Mouse (Mus musculus): ENCODE measurements at regions not wholly inside any gene's neighbourhood (a gene's known extent, or its start where the extent isn't known, plus 50 kb on each side); places are given as distances from the start of the nearest gene placed in this dataset.

DNA sequence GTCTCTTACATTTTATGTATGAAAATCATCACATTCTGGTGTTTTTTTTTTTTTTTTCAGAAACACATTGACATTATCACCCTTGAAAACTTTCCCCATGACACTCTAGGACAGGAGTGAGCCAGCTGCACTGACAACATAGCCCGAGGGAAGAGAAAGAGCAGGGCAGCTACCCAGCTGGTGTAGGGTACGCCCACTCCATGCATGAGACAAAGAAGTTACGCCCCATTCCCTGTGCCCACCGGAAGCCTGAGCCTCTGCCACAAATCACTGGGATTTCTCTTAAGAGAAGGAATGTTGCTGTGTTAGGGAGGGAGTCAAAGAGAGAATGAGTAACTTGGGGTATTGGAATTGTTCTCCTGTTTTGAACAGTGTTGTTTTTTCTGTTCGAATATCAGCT, 149.5 kb downstream of the Rsl24d1 start:
- Histone ChIP-seq H3K9me3 (ENCODE audit: low read length) (no peaks in the 10 kb centered on the region), H3K4me2 (ENCODE audit: low read depth, low read length) (no peak overlapping the region), H3K4me1 (ENCODE audit: insufficient read depth, low read length) (no peaks in the 10 kb centered on the region), H3K9ac (replicated peaks; ENCODE audit: low read length) (no peak overlapping the region), H3K4me3 (ENCODE audit: low read length) (no peak overlapping the region), H3K27ac (no peak overlapping the region), H3K36me3 (ENCODE audit: insufficient read depth, low read length) (no peaks in the 10 kb centered on the region), H3K27me3 (ENCODE audit: insufficient read depth, low read length) (0 out of 2 replicates have a peak, but pooled peaks cover 3% of the 10 kb centered on the region)
- TF ChIP-seq CTCF (IDR thresholded peaks at IDR 0.05; ENCODE audit: low read depth) = no peak
- ATAC-seq (peak; percentile 35; the same call in 1 of the 2 replicates), DNase-seq (ENCODE audit: low spot score) (no peak)
- 25% methylated on average over 5 of the region's 5 CpGs for WGBS

DNA sequence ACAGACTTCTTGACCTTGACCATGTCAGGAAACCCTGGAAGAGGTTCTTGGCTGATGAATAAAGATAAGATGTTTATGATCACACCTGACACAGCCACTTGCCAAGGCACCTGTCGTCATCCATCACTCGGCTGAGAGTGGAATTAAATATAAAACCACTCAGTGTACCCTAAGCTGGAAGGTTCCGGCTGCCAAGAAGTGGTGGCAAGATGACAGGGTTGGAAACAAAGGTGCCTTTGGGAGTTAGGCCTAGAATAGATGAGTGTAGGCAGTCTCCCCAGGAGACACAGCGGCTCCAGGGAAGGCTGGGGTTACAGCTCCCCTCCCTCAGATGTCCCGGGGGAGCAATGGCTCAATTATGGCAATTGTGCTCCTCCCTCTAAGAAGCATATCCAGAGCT, 157.0 kb downstream of the Rsl24d1 start:
- Histone ChIP-seq H3K4me1 (ENCODE audit: insufficient read depth, low read length) (0 out of 2 replicates have a peak, but pooled peaks cover 3% of the 10 kb centered on the region), H3K4me2 (ENCODE audit: low read depth, low read length) (no peak overlapping the region), H3K36me3 (ENCODE audit: insufficient read depth, low read length) (no peaks in the 10 kb centered on the region), H3K9me3 (ENCODE audit: low read length) (no peaks in the 10 kb centered on the region), H3K27me3 (ENCODE audit: insufficient read depth, low read length) (0 out of 2 replicates have a peak, but pooled peaks cover 3% of the 10 kb centered on the region), H3K27ac (no peak overlapping the region), H3K9ac (replicated peaks; ENCODE audit: low read length) (no peak overlapping the region), H3K4me3 (ENCODE audit: low read length) (no peak overlapping the region)
- DNase-seq (ENCODE audit: low spot score) = no peak
- TF ChIP-seq CTCF (IDR thresholded peaks at IDR 0.05; ENCODE audit: low read depth) = no peak
- WGBS = 66% methylated on average over 5 of the region's 5 CpGs
- ATAC-seq = peak; percentile 38; the same call in 1 of the 2 replicates

GRCm38 (mm10) chr9:73272614-73273013, 159.4 kb downstream of the Rsl24d1 start:
- DNase-seq (ENCODE audit: low spot score) = no peak

GRCm38 (mm10) chr9:73273681-73274080, 160.5 kb downstream of the Rsl24d1 start:
- no peak for DNase-seq (ENCODE audit: low spot score)
- H3K27ac ChIP-seq = no peak overlapping the region
- TF ChIP-seq CTCF (IDR thresholded peaks at IDR 0.05; ENCODE audit: low read depth) = no peak
- H3K4me3 ChIP-seq (ENCODE audit: low read length) = no peak overlapping the region
- H3K9me3 ChIP-seq (ENCODE audit: low read length) = no peaks in the 10 kb centered on the region
- H3K4me1 ChIP-seq (ENCODE audit: insufficient read depth, low read length) = 0 out of 2 replicates have a peak, but pooled peaks cover 3% of the 10 kb centered on the region
- H3K4me2 ChIP-seq (ENCODE audit: low read depth, low read length) = no peak overlapping the region
- no peaks in the 10 kb centered on the region for H3K27me3 ChIP-seq (ENCODE audit: insufficient read depth, low read length)
- WGBS = 74% methylated on average over 4 of the region's 4 CpGs
- no peak overlapping the region for H3K9ac ChIP-seq (replicated peaks; ENCODE audit: low read length)
- H3K36me3 ChIP-seq (ENCODE audit: insufficient read depth, low read length) = no peaks in the 10 kb centered on the region
- no peak for ATAC-seq

More at GRCm38 (mm10) chr9:73272614-73273013, 159.4 kb downstream of the Rsl24d1 start:
- WGBS = 72% methylated on average over 2 of the region's 2 CpGs
- no peaks in the 10 kb centered on the region for H3K36me3 ChIP-seq (ENCODE audit: insufficient read depth, low read length)
- no peak for TF ChIP-seq CTCF (IDR thresholded peaks at IDR 0.05; ENCODE audit: low read depth)
- no peak overlapping the region for H3K9ac ChIP-seq (replicated peaks; ENCODE audit: low read length)
- H3K4me3 ChIP-seq (ENCODE audit: low read length) = no peak overlapping the region
- H3K27me3 ChIP-seq (ENCODE audit: insufficient read depth, low read length) = no peaks in the 10 kb centered on the region
- H3K27ac ChIP-seq = no peak overlapping the region
- no peak overlapping the region for H3K4me2 ChIP-seq (ENCODE audit: low read depth, low read length)
- no peak for ATAC-seq
- H3K9me3 ChIP-seq (ENCODE audit: low read length) = no peaks in the 10 kb centered on the region
- 0 out of 2 replicates have a peak, but pooled peaks cover 3% of the 10 kb centered on the region for H3K4me1 ChIP-seq (ENCODE audit: insufficient read depth, low read length)

DNA sequence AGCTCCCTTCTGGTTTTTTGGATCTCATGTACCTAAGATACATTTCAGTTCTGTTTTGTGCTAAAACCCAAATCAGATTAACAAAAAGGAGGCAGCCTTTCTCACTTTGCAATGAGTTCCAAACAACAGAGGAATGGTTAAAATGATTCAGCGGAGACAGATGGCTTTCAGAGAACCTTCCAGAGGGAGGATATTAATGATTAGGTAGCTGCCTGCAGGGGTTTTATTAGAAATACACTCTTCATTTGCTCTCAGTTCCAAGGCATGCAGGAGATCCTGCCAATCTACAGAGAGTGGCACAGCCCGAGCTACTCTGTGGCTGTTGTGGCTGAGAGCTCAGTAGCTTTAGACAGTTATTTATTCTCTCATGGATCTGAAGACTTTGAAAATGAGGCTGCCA, 162.4 kb downstream of the Rsl24d1 start:
- 52% methylated on average over 2 of the region's 2 CpGs for WGBS
- H3K36me3 ChIP-seq (ENCODE audit: insufficient read depth, low read length) = no peaks in the 10 kb centered on the region
- no peak overlapping the region for H3K4me2 ChIP-seq (ENCODE audit: low read depth, low read length)
- H3K4me3 ChIP-seq (ENCODE audit: low read length) = no peak overlapping the region
- DNase-seq (ENCODE audit: low spot score) (no peak), ATAC-seq (no peak)
- H3K9me3 ChIP-seq (ENCODE audit: low read length) = no peaks in the 10 kb centered on the region
- no peak overlapping the region for H3K27ac ChIP-seq
- no peaks in the 10 kb centered on the region for H3K27me3 ChIP-seq (ENCODE audit: insufficient read depth, low read length)
- 0 out of 2 replicates have a peak, but pooled peaks cover 3% of the 10 kb centered on the region for H3K4me1 ChIP-seq (ENCODE audit: insufficient read depth, low read length)
- no peak overlapping the region for H3K9ac ChIP-seq (replicated peaks; ENCODE audit: low read length)
- TF ChIP-seq CTCF (IDR thresholded peaks at IDR 0.05; ENCODE audit: low read depth) = no peak

- no peaks in the 10 kb centered on the region for H3K27me3 ChIP-seq (ENCODE audit: insufficient read depth, low read length)
- H3K4me3 ChIP-seq (ENCODE audit: low read length) = no peak overlapping the region
- H3K27ac ChIP-seq = no peak overlapping the region
- DNase-seq (ENCODE audit: low spot score) = no peak
- WGBS = 86% methylated on average over 6 of the region's 6 CpGs
- no peak for TF ChIP-seq CTCF (IDR thresholded peaks at IDR 0.05; ENCODE audit: low read depth)
- no peaks in the 10 kb centered on the region for H3K4me1 ChIP-seq (ENCODE audit: insufficient read depth, low read length)
- no peak overlapping the region for H3K9ac ChIP-seq (replicated peaks; ENCODE audit: low read length)
- no peaks in the 10 kb centered on the region for H3K36me3 ChIP-seq (ENCODE audit: insufficient read depth, low read length)
- no peak for ATAC-seq
- no peaks in the 10 kb centered on the region for H3K9me3 ChIP-seq (ENCODE audit: low read length)
- H3K4me2 ChIP-seq (ENCODE audit: low read depth, low read length) = no peak overlapping the region
Measured at GRCm38 (mm10) chr9:73295287-73295686, 182.1 kb downstream of the Rsl24d1 start.

DNA sequence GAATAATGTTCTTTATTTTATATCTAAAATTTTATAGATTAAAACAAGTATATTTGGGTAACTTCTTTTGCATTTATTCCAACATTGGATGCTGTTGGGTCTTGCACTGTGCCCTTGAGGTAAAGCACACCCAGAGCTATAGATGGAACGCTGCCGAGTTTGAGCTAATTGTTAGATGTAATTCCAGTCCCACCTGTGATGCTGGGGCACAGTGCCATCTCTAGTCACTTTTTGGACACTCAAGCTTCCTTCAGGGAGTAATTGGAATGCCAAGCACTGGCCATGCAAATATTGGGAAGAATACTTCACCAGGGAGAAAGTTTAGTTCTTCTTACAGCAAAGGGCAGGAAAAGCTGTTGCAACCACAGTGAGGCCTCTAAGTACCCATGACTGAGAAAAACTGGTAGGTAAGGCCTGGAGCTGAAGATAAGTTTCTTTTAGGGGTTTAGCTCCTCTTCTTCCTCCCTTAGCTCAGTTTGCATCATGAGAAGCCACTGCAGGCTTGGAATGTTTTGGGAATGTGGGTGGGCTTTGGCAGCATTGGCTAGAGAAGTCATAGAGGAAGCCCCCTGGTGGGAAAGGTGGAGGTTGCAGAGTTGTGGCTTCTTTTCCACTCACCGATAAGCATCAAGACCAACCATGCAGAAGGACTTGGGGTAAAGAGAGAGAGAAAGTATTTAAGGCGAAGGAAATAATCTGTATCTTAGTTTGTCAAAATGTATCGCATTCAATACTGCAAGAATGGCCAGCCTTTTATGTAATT, 189.1 kb downstream of the Rsl24d1 start:
- Histone ChIP-seq H3K27me3 (ENCODE audit: insufficient read depth, low read length) (no peaks in the 10 kb centered on the region), H3K4me2 (ENCODE audit: low read depth, low read length) (no peak overlapping the region), H3K27ac (no peak overlapping the region), H3K4me1 (ENCODE audit: insufficient read depth, low read length) (no peaks in the 10 kb centered on the region), H3K9ac (replicated peaks; ENCODE audit: low read length) (no peak overlapping the region), H3K9me3 (ENCODE audit: low read length) (no peaks in the 10 kb centered on the region), H3K4me3 (ENCODE audit: low read length) (no peak overlapping the region), H3K36me3 (ENCODE audit: insufficient read depth, low read length) (no peaks in the 10 kb centered on the region)
- TF ChIP-seq CTCF (IDR thresholded peaks at IDR 0.05; ENCODE audit: low read depth) = peak; percentile 25; the same call in 1 of the 2 replicates
- peak; percentile 27 for DNase-seq (ENCODE audit: low spot score)
- WGBS = 86% methylated on average over 5 of the region's 5 CpGs
- no peak for ATAC-seq
